Mouse (Mus musculus) liver, embryonic 15.5 days (tissue): Measurements from ENCODE around the gene Tgm7. TPM values are rescaled to one million over a fixed set of nuclear protein-coding genes. Genes with fewer than 3 reads are reported as not detected.

ENCODE experiments used
- ATAC-seq: fragments of 200-750 bp; cut with Nextera tagmentation; 2 replicates; pipeline ENCODE4 v1.8.0; 2017; ENCODE audit warnings: moderate number of reproducible peaks, mild to moderate bottlenecking, moderate library complexity; ENCODE audit not compliant: insufficient read depth
- H3K27ac ChIP-seq: fragments of 300-500 bp; sonication (generic); replicated peaks from 2 replicates; pipeline ENCODE4 v1.5.1; 2015; ENCODE audit warnings: mild to moderate bottlenecking, inconsistent platforms
- H3K27me3 ChIP-seq: fragments of 300-500 bp; sonication (generic); 2 replicates; pipeline ENCODE4 v1.6.1; 2015; ENCODE audit warnings: mild to moderate bottlenecking, inconsistent platforms
- H3K36me3 ChIP-seq: fragments of 300-500 bp; sonication (generic); replicated peaks from 2 replicates; pipeline ENCODE4 v1.6.1; 2015; ENCODE audit warnings: moderate library complexity, mild to moderate bottlenecking, inconsistent platforms
- H3K4me1 ChIP-seq: fragments of 300-500 bp; sonication (generic); replicated peaks from 2 replicates; pipeline ENCODE4 v1.6.1; 2015; ENCODE audit warnings: inconsistent platforms
- H3K4me2 ChIP-seq: fragments of 300-500 bp; sonication (generic); 2 replicates; pipeline ENCODE4 v1.6.1; 2015; ENCODE audit warnings: moderate library complexity, mild to moderate bottlenecking, inconsistent platforms
- H3K4me3 ChIP-seq: fragments of 300-500 bp; sonication (generic); replicated peaks from 2 replicates; pipeline ENCODE4 v1.5.1; 2015; ENCODE audit warnings: mild to moderate bottlenecking, inconsistent platforms
- H3K9ac ChIP-seq: fragments of 300-500 bp; sonication (generic); 2 replicates; pipeline ENCODE4 v1.6.1; 2015; ENCODE audit warnings: moderate library complexity, mild to moderate bottlenecking, inconsistent platforms
- H3K9me3 ChIP-seq: fragments of 300-500 bp; sonication (generic); replicated peaks from 2 replicates; pipeline ENCODE4 v1.6.1; 2016; ENCODE audit warnings: inconsistent platforms
- WGBS: fragments of 180-500 bp; shearing (Covaris S2); methylation state at CpG from one replicate; pipeline ENCODE4 v1.1.7; 2015; ENCODE audit warnings: mixed read lengths; ENCODE audit not compliant: insufficient replicate concordance; 5-methylcytosine and 5-hydroxymethylcytosine counted together
- polyA plus RNA-seq: library from polyadenylated mRNA; unstranded; fragments of >200 nt; fragmentation: Nextera tagmentation; extraction: Ambion mirVana; gene quantifications from 2 replicates; pipeline ENCODE4 v1.2.1, GENCODE M21; 2015

Gene Tgm7
- not detected in 2 replicates for polyA plus RNA-seq

GRCm38 (mm10) chr2:121109695-121110094 is at the start of gene Tgm7:
Gene Tgm7, minus strand, starts transcription at chr2:121109795.
- Histone ChIP-seq H3K9me3 (no peaks in the 10 kb centered on the region), H3K27ac (no peak within 1 kb of the TSS), H3K9ac (no peak within 1 kb of the TSS), H3K4me3 (no peak within 1 kb of the TSS), H3K4me2 (no peak within 1 kb of the TSS), H3K36me3 (no peaks in the 10 kb centered on the region), H3K4me1 (no peaks in the 10 kb centered on the region), H3K27me3 (peaks cover 4% of the 10 kb centered on the region)
- WGBS, result 65% methylated on average over 4 of the region's 4 CpGs
- no peak for ATAC-seq

DNA sequence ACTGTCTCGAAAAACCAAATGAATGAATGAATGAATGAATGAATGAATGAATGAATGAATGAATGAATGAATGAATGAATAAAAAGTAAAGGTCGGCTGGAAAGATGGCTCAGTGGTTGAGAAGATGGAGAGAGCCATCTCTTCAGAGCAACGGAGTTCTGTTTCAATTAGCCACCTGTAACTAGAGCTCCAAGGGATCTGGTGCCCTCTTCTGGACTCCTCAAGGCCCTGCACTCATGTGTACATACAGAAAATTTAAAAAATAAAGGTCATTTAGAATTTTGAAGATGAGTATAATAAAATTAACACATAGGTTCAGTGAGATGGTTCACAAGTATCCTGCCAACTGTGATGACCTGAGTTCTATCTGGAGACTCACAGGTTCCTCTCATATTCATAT is 43.5 kb upstream of the Tgm7 start:
- H3K4me3 ChIP-seq, result no peak overlapping the region
- no peaks in the 10 kb centered on the region for H3K27me3 ChIP-seq
- WGBS, result 73% methylated on average over 3 of the region's 3 CpGs
- H3K4me2 ChIP-seq, result no peak overlapping the region
- H3K9me3 ChIP-seq, result no peaks in the 10 kb centered on the region
- H3K9ac ChIP-seq, result no peak overlapping the region
- H3K36me3 ChIP-seq, result peaks cover 52% of the 10 kb centered on the region
- H3K4me1 ChIP-seq, result no peaks in the 10 kb centered on the region
- no peak overlapping the region for H3K27ac ChIP-seq
- no peak for ATAC-seq

DNA sequence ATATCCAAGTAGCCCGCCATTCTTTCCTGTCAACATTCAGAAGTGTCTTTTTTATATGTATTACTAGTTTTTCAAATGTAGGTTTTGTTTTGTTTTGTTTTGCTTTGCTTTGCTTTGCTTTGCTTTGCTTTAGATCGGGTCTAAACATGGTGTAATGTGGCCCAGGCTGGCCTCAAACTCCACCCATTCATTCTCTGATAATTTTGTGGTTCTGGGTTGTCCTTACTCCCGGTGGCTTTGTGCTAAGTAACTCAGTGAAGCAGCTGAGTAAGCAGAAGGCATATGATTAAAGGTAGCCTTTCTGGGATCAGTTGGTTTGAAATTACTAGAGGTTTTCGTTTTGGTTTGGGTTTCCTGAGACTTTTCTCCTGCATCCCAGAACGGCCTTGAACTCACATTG is 40.1 kb upstream of the Tgm7 start:
- H3K27ac ChIP-seq, result no peak overlapping the region
- H3K27me3 ChIP-seq, result no peaks in the 10 kb centered on the region
- peaks cover 59% of the 10 kb centered on the region for H3K36me3 ChIP-seq
- no peak overlapping the region for H3K4me3 ChIP-seq
- no peak for ATAC-seq
- H3K4me2 ChIP-seq, result no peak overlapping the region
- H3K9ac ChIP-seq, result no peak overlapping the region
- no peaks in the 10 kb centered on the region for H3K9me3 ChIP-seq
- H3K4me1 ChIP-seq, result no peaks in the 10 kb centered on the region
- 49% methylated on average over 5 of the region's 5 CpGs for WGBS

GRCm38 (mm10) chr2:121142415-121142814 is 32.8 kb upstream of the Tgm7 start:
- WGBS, result 46% methylated on average over 2 of the region's 2 CpGs
- Histone ChIP-seq H3K4me2 (no peak overlapping the region), H3K27me3 (no peaks in the 10 kb centered on the region), H3K36me3 (peaks cover 48% of the 10 kb centered on the region), H3K27ac (no peak overlapping the region), H3K9me3 (no peaks in the 10 kb centered on the region), H3K4me1 (peaks cover 37% of the 10 kb centered on the region), H3K4me3 (no peak overlapping the region), H3K9ac (no peak overlapping the region)
- ATAC-seq, result no peak

- peaks cover 38% of the 10 kb centered on the region for H3K4me1 ChIP-seq
- peak overlapping the region; percentile 94; the same call in 1 of the 2 replicates for H3K27ac ChIP-seq
- WGBS, result 67% methylated on average over 16 of the region's 16 CpGs
- peak overlapping the region; percentile 89 for H3K4me3 ChIP-seq
- no peak for ATAC-seq
- H3K36me3 ChIP-seq, result peaks cover 41% of the 10 kb centered on the region
- H3K9me3 ChIP-seq, result no peaks in the 10 kb centered on the region
- peak overlapping the region; percentile 95 for H3K4me2 ChIP-seq
- peak overlapping the region; percentile 82 for H3K9ac ChIP-seq
- H3K27me3 ChIP-seq, result no peaks in the 10 kb centered on the region
Measured at GRCm38 (mm10) chr2:121141216-121142035, 31.8 kb upstream of the Tgm7 start.

DNA sequence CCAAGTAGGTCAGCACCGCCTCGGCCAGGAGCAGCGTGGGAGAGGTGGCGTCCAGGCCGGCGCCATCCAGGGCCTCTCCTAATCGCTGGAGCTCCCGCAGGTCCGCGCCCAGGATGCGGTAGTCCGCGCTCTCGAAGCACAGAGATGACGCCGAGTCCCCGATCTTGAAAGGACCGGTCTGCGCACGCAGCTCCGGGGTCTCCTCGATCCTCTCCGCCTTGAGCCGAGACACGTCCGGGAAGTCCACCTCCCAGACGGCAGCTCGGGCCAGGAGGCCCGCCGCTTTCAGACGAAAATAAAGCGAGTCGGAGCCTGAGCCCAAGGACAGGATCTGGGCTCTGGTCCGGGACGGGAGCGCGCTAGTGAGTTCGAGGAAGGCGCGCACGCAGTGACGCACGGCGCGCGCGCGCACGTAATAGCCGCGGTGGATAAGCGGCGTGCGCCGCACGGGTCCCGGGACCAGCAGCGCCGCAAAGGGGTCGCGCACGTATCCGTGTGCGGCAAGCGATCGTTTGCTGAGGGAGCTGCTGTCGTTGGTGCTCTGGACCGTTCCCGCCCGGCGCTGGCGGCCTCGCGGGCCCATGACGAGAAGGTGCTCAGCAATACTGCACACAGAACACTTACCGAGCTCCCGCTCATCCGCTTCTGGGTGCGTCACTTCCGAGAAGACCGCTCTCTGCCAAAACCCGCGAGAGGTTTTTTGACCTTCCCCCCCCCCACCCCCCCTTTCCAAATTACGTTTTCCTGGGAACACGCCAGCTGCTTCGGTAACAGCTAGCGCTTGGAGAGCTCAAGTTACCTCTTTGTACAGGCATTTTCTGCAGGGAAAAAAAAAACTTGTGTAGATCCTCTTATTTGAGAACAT is 30.7 kb upstream of the Tgm7 start, which contains the start of the genes Adal and Lcmt2:
Gene Adal (plus strand): TSS at position 411 of the 865 bp plus-strand sequence.
Gene Lcmt2 (minus strand): TSS at position 636 of the 865 bp plus-strand sequence.
- no peaks in the 10 kb centered on the region for H3K9me3 ChIP-seq

DNA sequence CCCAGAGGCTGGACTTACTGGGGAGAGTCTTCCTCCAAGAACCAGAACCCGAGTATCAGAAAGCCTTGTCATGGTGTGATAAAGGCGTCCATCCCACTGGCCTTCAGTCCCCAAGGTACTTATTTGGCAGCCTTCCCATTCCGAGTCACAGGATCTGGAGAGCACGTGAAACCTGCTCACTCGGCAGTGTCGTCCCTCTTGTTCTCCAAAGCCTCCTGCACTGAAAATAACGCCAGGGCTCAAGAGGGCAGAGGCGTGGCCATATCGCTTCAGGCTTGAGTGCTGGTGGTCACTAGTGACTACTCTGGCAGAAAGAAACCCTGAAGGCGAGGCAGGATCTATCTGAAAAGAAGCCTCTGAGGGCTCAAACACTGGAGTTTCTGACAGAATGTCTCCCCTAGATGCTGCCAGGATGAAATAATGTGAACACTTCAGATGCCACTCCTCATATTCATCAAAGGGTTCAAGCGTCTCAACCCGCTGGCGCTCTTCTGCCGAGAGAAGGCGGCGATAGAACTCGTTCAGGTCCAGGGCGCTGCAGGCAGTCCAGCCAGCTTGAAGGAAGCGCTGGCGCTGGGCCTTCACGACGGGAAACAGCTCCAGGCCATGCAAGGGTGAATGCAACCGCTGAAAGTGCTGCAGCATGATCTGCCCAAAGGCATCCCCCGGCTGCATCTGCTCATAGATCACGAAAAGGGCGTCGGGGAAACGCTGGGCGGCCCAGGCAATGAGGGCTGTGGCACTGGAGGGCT is 29.8 kb upstream of the Tgm7 start:
- H3K27ac ChIP-seq, result peak overlapping the region; percentile 94
- 47% methylated on average over 29 of the region's 29 CpGs for WGBS
- no peaks in the 10 kb centered on the region for H3K27me3 ChIP-seq
- peak overlapping the region; percentile 95 for H3K4me2 ChIP-seq
- peak overlapping the region; percentile 82 for H3K9ac ChIP-seq
- H3K9me3 ChIP-seq, result no peaks in the 10 kb centered on the region
- no peak for ATAC-seq
- peaks cover 38% of the 10 kb centered on the region for H3K4me1 ChIP-seq
- peaks cover 28% of the 10 kb centered on the region; the same call in 1 of the 2 replicates for H3K36me3 ChIP-seq
- H3K4me3 ChIP-seq, result peak overlapping the region; percentile 89

More for the DNA sequence above, 30.7 kb upstream of the Tgm7 start, which contains the start of the genes Adal and Lcmt2:
- peak within 1 kb of the TSS; percentile 95 for H3K4me2 ChIP-seq
- peaks cover 38% of the 10 kb centered on the region for H3K4me1 ChIP-seq
- H3K27me3 ChIP-seq, result no peaks in the 10 kb centered on the region
- peaks cover 33% of the 10 kb centered on the region; the same call in 1 of the 2 replicates for H3K36me3 ChIP-seq
- peak within 1 kb of the TSS; percentile 89 for H3K4me3 ChIP-seq
- H3K9ac ChIP-seq, result peak within 1 kb of the TSS; percentile 82
- under 1% methylated on average over 87 of the region's 87 CpGs for WGBS
- peak; percentile 98 for ATAC-seq
- peak within 1 kb of the TSS; percentile 94 for H3K27ac ChIP-seq

DNA sequence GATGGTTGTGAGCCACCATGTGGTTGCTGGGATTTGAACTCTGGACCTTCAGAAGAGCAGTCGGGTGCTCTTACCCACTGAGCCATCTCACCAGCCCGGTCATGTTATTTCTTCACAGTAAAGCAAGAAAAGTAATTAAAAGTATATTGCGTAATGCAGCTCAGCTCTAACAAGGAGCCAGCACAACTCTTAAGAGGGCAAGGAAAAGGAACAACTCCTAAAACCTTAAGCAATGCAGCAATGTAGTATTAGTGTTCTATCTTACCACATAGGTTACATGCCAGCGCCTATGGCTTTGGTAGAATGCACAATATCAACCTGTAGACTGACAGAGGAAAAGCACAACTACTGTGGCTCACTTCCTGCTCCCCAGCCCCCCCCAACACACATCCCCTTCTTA is 27.8 kb upstream of the Tgm7 start:
- no peak for ATAC-seq
- no peak overlapping the region for H3K4me3 ChIP-seq
- WGBS, result 80% methylated on average over 4 of the region's 4 CpGs
- no peaks in the 10 kb centered on the region for H3K27me3 ChIP-seq
- no peak overlapping the region for H3K27ac ChIP-seq
- no peaks in the 10 kb centered on the region for H3K9me3 ChIP-seq
- peak overlapping the region; percentile 31; the same call in 1 of the 2 replicates for H3K4me2 ChIP-seq
- peaks cover 38% of the 10 kb centered on the region for H3K4me1 ChIP-seq
- no peak overlapping the region for H3K9ac ChIP-seq
- peaks cover 15% of the 10 kb centered on the region; the same call in 1 of the 2 replicates for H3K36me3 ChIP-seq

GRCm38 (mm10) chr2:121132822-121133221 is 23.2 kb upstream of the Tgm7 start:
- ATAC-seq, result no peak
- Histone ChIP-seq H3K4me1 (peaks cover 4% of the 10 kb centered on the region; the same call in 1 of the 2 replicates), H3K27ac (no peak overlapping the region), H3K9me3 (no peaks in the 10 kb centered on the region), H3K9ac (no peak overlapping the region), H3K36me3 (0 out of 2 replicates have a peak, but pooled peaks cover 4% of the 10 kb centered on the region), H3K4me3 (no peak overlapping the region), H3K27me3 (no peaks in the 10 kb centered on the region), H3K4me2 (no peak overlapping the region)
- WGBS, result 53% methylated on average over 1 of the region's 1 CpGs

DNA sequence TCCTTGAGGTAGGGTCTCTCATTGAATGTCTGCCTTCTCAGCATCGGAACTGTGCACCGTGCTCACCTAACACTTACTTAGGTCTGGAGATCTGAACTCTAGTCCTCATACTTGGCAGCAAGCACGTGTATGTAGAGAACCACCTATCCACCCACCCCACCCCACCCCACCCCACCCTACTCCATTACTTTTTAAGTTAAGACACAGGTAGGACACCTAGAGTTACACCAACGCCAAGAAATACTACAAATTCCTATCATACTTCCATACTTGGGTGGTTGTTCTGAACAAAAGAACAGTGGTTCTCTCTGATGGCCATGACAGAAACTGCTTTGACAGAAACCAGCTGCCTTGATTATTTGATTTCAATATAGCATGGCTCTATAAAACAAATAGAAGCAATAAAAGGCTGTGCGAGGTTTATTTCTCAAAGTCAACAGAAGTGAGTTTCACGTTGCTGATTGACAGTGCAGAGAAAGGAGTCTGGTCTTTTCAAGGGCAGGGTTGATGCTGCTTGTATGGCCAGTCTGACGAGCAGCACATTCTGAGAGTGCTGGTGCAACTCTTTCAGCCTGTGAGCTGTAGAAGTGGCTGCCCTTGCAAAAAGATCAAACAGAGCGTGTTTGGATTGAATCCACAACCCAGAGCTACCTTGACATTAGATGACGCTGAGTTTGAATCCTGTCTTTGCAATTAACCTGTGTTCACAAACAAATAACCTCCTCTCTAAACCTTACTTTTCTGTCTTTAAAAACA is 19.4 kb upstream of the Tgm7 start:
- Histone ChIP-seq H3K4me2 (no peak overlapping the region), H3K9ac (no peak overlapping the region), H3K4me3 (no peak overlapping the region), H3K4me1 (no peaks in the 10 kb centered on the region), H3K27me3 (no peaks in the 10 kb centered on the region), H3K9me3 (no peaks in the 10 kb centered on the region), H3K27ac (no peak overlapping the region), H3K36me3 (no peaks in the 10 kb centered on the region)
- no peak for ATAC-seq
- WGBS, result 55% methylated on average over 9 of the region's 9 CpGs
